Mouse (Mus musculus) thymus, adult 2 months (tissue): ENCODE data around the gene Ovch2. TPM values are rescaled to one million over a fixed set of nuclear protein-coding genes. Genes with fewer than 3 reads are reported as not detected.
A peak's percentile ranks its signal among the peaks of the same experiment; 100 is the strongest.

Experiments used
- DNase-seq: peaks from one replicate; pipeline ENCODE4 v3.0.0; 2021
- H3K27ac ChIP-seq: fragments of 200-500 bp; 2 replicates; pipeline ENCODE4 v1.5.1; 2012; ENCODE audit warnings: low read length, control low read depth; ENCODE audit not compliant: control insufficient read depth, insufficient read depth
- H3K27me3 ChIP-seq: fragments of 200-500 bp; 2 replicates; pipeline ENCODE4 v1.6.1; 2012; ENCODE audit warnings: mild to moderate bottlenecking, low read length, moderate library complexity, mixed read lengths; ENCODE audit not compliant: control insufficient read depth, insufficient read depth
- H3K36me3 ChIP-seq: fragments of 200-500 bp; 2 replicates; pipeline ENCODE4 v1.6.1; 2012; ENCODE audit warnings: mild to moderate bottlenecking, low read length, moderate library complexity; ENCODE audit not compliant: control insufficient read depth, insufficient read depth
- H3K4me1 ChIP-seq: fragments of 200-500 bp; replicated peaks from 2 replicates; pipeline ENCODE4 v1.6.1; 2012; ENCODE audit warnings: low read length; ENCODE audit not compliant: control insufficient read depth, insufficient read depth
- H3K4me3 ChIP-seq: fragments of 200-500 bp; 2 replicates; pipeline ENCODE4 v1.5.1; 2012; ENCODE audit warnings: mild to moderate bottlenecking, low read length, control low read depth, moderate library complexity; ENCODE audit not compliant: control insufficient read depth, insufficient read depth
- CTCF ChIP-seq: fragments of 200-500 bp; IDR thresholded peaks from 2 replicates; pipeline ENCODE4 v1.5.1; 2012; ENCODE audit warnings: mild to moderate bottlenecking, control low read depth, low read length, moderate library complexity, borderline replicate concordance; ENCODE audit not compliant: control insufficient read depth, poor library complexity, insufficient read depth; ENCODE audit errors: extremely low read depth
- POLR2A ChIP-seq: fragments of 200-500 bp; IDR thresholded peaks from 2 replicates; pipeline ENCODE4 v1.6.1; 2012; ENCODE audit warnings: mild to moderate bottlenecking, low read length, control low read depth, moderate library complexity; ENCODE audit not compliant: control insufficient read depth, poor library complexity, insufficient read depth; ENCODE audit errors: extremely low read depth
- WGBS: fragments of 180-500 bp; shearing (Covaris S2); methylation state at CpG from one replicate; pipeline ENCODE4 v1.1.7; 2018; 5-methylcytosine and 5-hydroxymethylcytosine counted together
- polyA plus RNA-seq: library from polyadenylated mRNA; depleted of rRNA; stranded (reverse); fragments of >200 nt; gene quantifications from 2 replicates; pipeline ENCODE4 v1.2.3, GENCODE M21; 2012

Gene Ovch2
- polyA plus RNA-seq, 1 experiment, result not detected

GRCm38 (mm10) chr7:107796500-107796899, 4.5 kb downstream of the Ovch2 start:
- H3K36me3 ChIP-seq, result no peaks in the 10 kb centered on the region
- H3K4me1 ChIP-seq, result no peaks in the 10 kb centered on the region
- H3K4me3 ChIP-seq, result no peak overlapping the region
- no peak overlapping the region for H3K27ac ChIP-seq
- TF ChIP-seq POLR2A, result no peak
- no peak for TF ChIP-seq CTCF
- no peaks in the 10 kb centered on the region for H3K27me3 ChIP-seq
- WGBS, result 80% methylated on average over 2 of the region's 2 CpGs
- no peak for DNase-seq

DNA sequence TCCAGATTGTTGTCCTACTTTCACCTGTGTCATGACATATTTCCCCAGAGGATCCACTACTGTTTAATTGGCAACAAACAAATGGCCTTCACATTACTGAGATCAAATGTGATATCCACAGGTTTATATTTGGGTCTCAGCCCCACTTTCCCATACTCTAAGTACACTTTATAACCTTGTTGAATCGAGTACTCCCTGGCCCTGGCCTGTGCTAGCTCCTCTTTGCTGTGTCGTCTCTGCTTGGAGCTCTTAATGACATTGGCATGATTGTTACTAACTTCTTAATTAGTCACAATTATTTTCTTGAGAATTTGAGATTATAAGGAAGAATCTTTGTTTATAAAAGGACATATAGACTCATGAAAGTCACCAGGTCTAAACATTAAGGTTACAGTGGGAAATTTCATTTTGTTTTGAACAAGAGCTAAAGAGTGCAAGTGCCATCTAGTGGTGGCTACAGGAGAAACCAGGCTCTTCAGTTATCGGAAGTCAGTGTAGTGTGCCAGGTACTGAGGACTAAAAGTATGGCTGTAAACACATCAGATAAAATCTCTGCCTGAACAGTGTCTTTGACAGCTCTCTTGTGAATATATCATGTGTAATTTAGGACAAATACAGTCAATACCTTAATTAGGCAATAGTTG, 12.9 kb downstream of the Ovch2 start:
- no peak overlapping the region for H3K27ac ChIP-seq
- no peak overlapping the region for H3K4me3 ChIP-seq
- no peak for TF ChIP-seq POLR2A
- no peak for TF ChIP-seq CTCF
- no peak for DNase-seq
- no peaks in the 10 kb centered on the region for H3K36me3 ChIP-seq
- H3K4me1 ChIP-seq, result no peaks in the 10 kb centered on the region
- 60% methylated on average over 3 of the region's 3 CpGs for WGBS
- H3K27me3 ChIP-seq, result no peaks in the 10 kb centered on the region

- DNase-seq, result peak; percentile 6
- Histone ChIP-seq H3K4me1 (no peaks in the 10 kb centered on the region), H3K27ac (no peak overlapping the region), H3K27me3 (no peaks in the 10 kb centered on the region), H3K36me3 (no peaks in the 10 kb centered on the region), H3K4me3 (no peak overlapping the region)
- TF ChIP-seq POLR2A, result no peak
- TF ChIP-seq CTCF, result no peak
- 46% methylated on average over 4 of the region's 4 CpGs for WGBS
Observed at GRCm38 (mm10) chr7:107779611-107780010, 21.4 kb downstream of the Ovch2 start.

DNA sequence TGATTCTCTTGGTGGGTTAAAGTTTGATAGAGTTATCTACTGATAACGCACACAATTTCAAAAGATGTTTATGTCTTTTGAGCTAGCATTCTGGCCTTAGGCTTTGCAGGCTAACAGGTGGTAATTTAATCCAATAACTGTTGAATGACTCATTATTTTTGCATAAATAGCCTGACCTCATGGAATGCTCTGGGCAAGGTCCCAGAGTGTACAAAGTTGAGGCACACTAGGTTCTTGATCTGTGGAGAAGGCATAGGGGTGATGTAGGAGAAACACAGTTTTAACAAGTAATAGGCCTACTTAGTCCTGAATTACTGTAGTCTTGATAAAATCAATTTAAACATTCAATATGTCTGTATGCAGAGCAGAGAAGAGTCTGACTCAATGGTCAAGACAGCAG, 22.8 kb downstream of the Ovch2 start:
- H3K27me3 ChIP-seq, result no peaks in the 10 kb centered on the region
- H3K4me1 ChIP-seq, result no peaks in the 10 kb centered on the region
- no peak overlapping the region for H3K4me3 ChIP-seq
- DNase-seq, result no peak
- WGBS, result 93% methylated on average over 1 of the region's 1 CpGs
- no peaks in the 10 kb centered on the region for H3K36me3 ChIP-seq
- TF ChIP-seq CTCF (no peak), POLR2A (no peak)
- H3K27ac ChIP-seq, result no peak overlapping the region

- TF ChIP-seq CTCF (no peak), POLR2A (no peak)
- H3K27ac ChIP-seq, result no peak overlapping the region
- no peaks in the 10 kb centered on the region for H3K36me3 ChIP-seq
- H3K27me3 ChIP-seq, result no peaks in the 10 kb centered on the region
- no peaks in the 10 kb centered on the region for H3K4me1 ChIP-seq
- H3K4me3 ChIP-seq, result no peak overlapping the region
- DNase-seq, result no peak
- 60% methylated on average over 6 of the region's 6 CpGs for WGBS
Observed at GRCm38 (mm10) chr7:107770812-107771211, 30.2 kb downstream of the Ovch2 start.

DNA sequence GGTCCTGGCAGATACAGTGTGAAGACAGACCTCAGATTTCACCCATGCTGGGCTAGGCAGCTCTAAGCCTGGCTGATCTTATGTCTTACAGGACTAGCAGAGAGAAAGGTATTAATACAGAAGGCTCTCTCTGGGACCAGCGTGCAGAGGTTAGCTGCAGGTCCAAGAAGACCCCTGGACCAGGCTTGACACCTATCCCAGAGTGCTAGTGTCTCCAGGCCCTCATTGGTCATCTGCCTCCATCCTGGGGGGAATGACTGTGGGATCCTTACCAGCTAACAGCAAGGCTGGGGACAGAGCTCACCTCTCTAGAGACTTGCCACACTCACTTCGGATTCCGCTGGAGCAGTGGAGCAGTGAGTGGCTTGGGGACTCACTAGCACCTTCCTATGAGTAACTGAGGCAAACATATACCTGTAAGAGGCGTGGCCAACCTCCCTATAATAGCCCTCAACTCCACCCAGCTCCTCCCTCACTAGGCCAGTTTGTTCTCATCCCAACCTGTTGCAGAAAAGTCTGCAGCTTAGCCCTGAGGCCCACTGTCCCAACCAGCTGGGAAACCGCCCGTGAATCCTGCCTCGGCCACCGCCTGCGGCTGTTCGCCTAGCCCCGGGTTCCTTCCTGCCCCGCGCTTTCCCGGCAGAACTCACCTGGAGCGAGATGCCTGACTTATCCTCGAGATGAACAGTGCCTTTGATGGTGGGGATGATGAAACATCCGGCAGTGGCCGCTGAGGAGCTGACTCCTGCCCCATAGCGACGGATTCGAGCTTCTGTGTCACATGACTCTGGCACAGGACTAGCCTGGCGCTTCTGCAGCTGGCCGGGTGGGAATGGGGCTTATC, 43.5 kb downstream of the Ovch2 start, which contains the start of gene Cyb5r2:
Gene Cyb5r2 (minus strand): TSS at position 725 of the 844 bp plus-strand sequence.
- Histone ChIP-seq H3K4me1 (no peaks in the 10 kb centered on the region), H3K27ac (no peak within 1 kb of the TSS), H3K4me3 (no peak within 1 kb of the TSS), H3K36me3 (no peaks in the 10 kb centered on the region), H3K27me3 (no peaks in the 10 kb centered on the region; the same call in 1 of the 2 replicates)
- no peak for TF ChIP-seq POLR2A
- no peak for TF ChIP-seq CTCF
- no peak for DNase-seq
- WGBS, result 21% methylated on average over 23 of the region's 23 CpGs
